ENCODE assay signal across 8 mouse cellular contexts in genomic region chr19:34662067-34662507, GRCm38 (mm10). TPM values are rescaled to one million over a fixed set of nuclear protein-coding genes. Genes with fewer than 3 reads are reported as not detected.
A peak's percentile ranks its signal among the peaks of the same experiment; 100 is the strongest.
DNase-seq lines count a peak whose midpoint lies in the region; ATAC-seq and TF ChIP-seq lines count a peak whose summit lies in the region.

No protein-coding gene starts in this region.

- H3K4me2 ChIP-seq in embryonic facial prominence, embryonic 15.5 days (replicated peaks): peak overlapping the region; percentile 55
- peak overlapping the region; percentile 47 for H3K4me2 ChIP-seq in limb, embryonic 14.5 days (replicated peaks; ENCODE audit: low read depth, low read length, severe bottlenecking)
- H3K4me2 ChIP-seq in midbrain, embryonic 16.5 days (ENCODE audit: low read length): peak overlapping the region; percentile 38
- H3K4me2 ChIP-seq in stomach, embryonic 16.5 days (ENCODE audit: low read depth, low read length): peak overlapping the region; percentile 52

- H3K9me3 ChIP-seq in embryonic facial prominence, embryonic 15.5 days (replicated peaks): no peaks in the 10 kb centered on the region
- no peaks in the 10 kb centered on the region for H3K9me3 ChIP-seq in limb, embryonic 14.5 days (ENCODE audit: control insufficient read depth, low read length)
- H3K9me3 ChIP-seq in midbrain, embryonic 16.5 days (replicated peaks; ENCODE audit: control insufficient read depth, low read length, poor library complexity, severe bottlenecking): no peaks in the 10 kb centered on the region
- H3K9me3 ChIP-seq in stomach, embryonic 16.5 days (replicated peaks; ENCODE audit: control insufficient read depth, low read length): no peaks in the 10 kb centered on the region

- no peak for TF ChIP-seq POLR2A in bone marrow, adult 2 months (IDR thresholded peaks at IDR 0.05; ENCODE audit: borderline replicate concordance, control insufficient read depth, low read depth, low read length)
- peak; percentile 35; the same call in 1 of the 2 replicates for TF ChIP-seq POLR2A in heart, adult 2 months (IDR thresholded peaks at IDR 0.05; ENCODE audit: insufficient read depth, low read depth, low read length)
- TF ChIP-seq POLR2A in kidney, adult 2 months (IDR thresholded peaks at IDR 0.05; ENCODE audit: low read depth, low read length): no peak
- TF ChIP-seq POLR2A in limb, embryonic 14.5 days (IDR thresholded peaks at IDR 0.05; ENCODE audit: borderline replicate concordance, extremely low read depth, insufficient read depth, insufficient read length): no peak

- DNase-seq in CD4-positive helper T cell, adult 2 months (ENCODE audit: low read depth, low spot score): peak; percentile 72
- peak; percentile 71 to 78 for DNase-seq in heart, adult 2 months
- DNase-seq in kidney, adult 2 months: peak; percentile 74
- DNase-seq in limb, embryonic 14.5 days (ENCODE audit: low spot score): peak; percentile 85

- H3K4me1 ChIP-seq in bone marrow, adult 2 months (ENCODE audit: control insufficient read depth, insufficient read depth, low read length): no peaks in the 10 kb centered on the region; the same call in 1 of the 2 replicates
- H3K4me1 ChIP-seq in embryonic facial prominence, embryonic 15.5 days: no peaks in the 10 kb centered on the region
- H3K4me1 ChIP-seq in heart, adult 2 months (ENCODE audit: control insufficient read depth, insufficient read depth, low read length): peaks cover 3% of the 10 kb centered on the region; the same call in 1 of the 2 replicates
- 0 out of 2 replicates have a peak, but pooled peaks cover 3% of the 10 kb centered on the region for H3K4me1 ChIP-seq in kidney, adult 2 months (ENCODE audit: control insufficient read depth, insufficient read depth, low read length)
- no peaks in the 10 kb centered on the region for H3K4me1 ChIP-seq in limb, embryonic 14.5 days (ENCODE audit: control insufficient read depth, insufficient read depth, low read length)
- H3K4me1 ChIP-seq in midbrain, embryonic 16.5 days (ENCODE audit: control insufficient read depth, insufficient read depth, low read length): no peaks in the 10 kb centered on the region
- H3K4me1 ChIP-seq in stomach, embryonic 16.5 days (ENCODE audit: control insufficient read depth, insufficient read depth, low read length): 0 out of 2 replicates have a peak, but pooled peaks cover 3% of the 10 kb centered on the region

- 11% methylated on average over 13 of the region's 13 CpGs for WGBS in bone marrow, adult 2 months
- 9% methylated on average over 13 of the region's 13 CpGs for WGBS in embryonic facial prominence, embryonic 15.5 days
- WGBS in heart, adult 2 months: 5% methylated on average over 13 of the region's 13 CpGs
- WGBS in kidney, adult 2 months: 13% methylated on average over 13 of the region's 13 CpGs
- 10% methylated on average over 13 of the region's 13 CpGs for WGBS in limb, embryonic 14.5 days
- 18% methylated on average over 13 of the region's 13 CpGs for WGBS in midbrain, embryonic 16.5 days
- 14% methylated on average over 13 of the region's 13 CpGs for WGBS in stomach, embryonic 16.5 days

- H3K9ac ChIP-seq in embryonic facial prominence, embryonic 15.5 days: no peak overlapping the region
- H3K9ac ChIP-seq in heart, adult 2 months (ENCODE audit: low read depth, low read length): peak overlapping the region; percentile 55
- H3K9ac ChIP-seq in limb, embryonic 14.5 days (ENCODE audit: low read depth, low read length, severe bottlenecking): no peak overlapping the region
- H3K9ac ChIP-seq in midbrain, embryonic 16.5 days (ENCODE audit: low read depth, low read length): peak overlapping the region; percentile 2; the same call in 1 of the 2 replicates
- no peak overlapping the region for H3K9ac ChIP-seq in stomach, embryonic 16.5 days (ENCODE audit: low read length)

- H3K27ac ChIP-seq in bone marrow, adult 2 months (ENCODE audit: control insufficient read depth, insufficient read depth, low read depth, low read length, poor library complexity): no peak overlapping the region
- H3K27ac ChIP-seq in embryonic facial prominence, embryonic 15.5 days (replicated peaks): no peak overlapping the region
- H3K27ac ChIP-seq in heart, adult 2 months: peak overlapping the region; percentile 64; the same call in 1 of the 2 replicates
- H3K27ac ChIP-seq in kidney, adult 2 months (ENCODE audit: insufficient read depth, low read depth, low read length): peak overlapping the region; percentile 61; the same call in 1 of the 2 replicates
- no peak overlapping the region for H3K27ac ChIP-seq in limb, embryonic 14.5 days (replicated peaks; ENCODE audit: low read depth, low read length)
- H3K27ac ChIP-seq in midbrain, embryonic 16.5 days (ENCODE audit: low read length): no peak overlapping the region
- H3K27ac ChIP-seq in stomach, embryonic 16.5 days (ENCODE audit: low read length): no peak overlapping the region

- peak; percentile 75 for ATAC-seq in embryonic facial prominence, embryonic 15.5 days (ENCODE audit: insufficient number of reproducible peaks, low FRiP score, low TSS enrichment, low read depth)
- ATAC-seq in limb, embryonic 14.5 days (ENCODE audit: low FRiP score, low read depth): peak; percentile 91
- peak; percentile 98 for ATAC-seq in midbrain, embryonic 16.5 days
- peak; percentile 92 for ATAC-seq in stomach, embryonic 16.5 days (ENCODE audit: insufficient read depth, low FRiP score)

- intact Hi-C loops in heart, adult 2 months (cut with DNase I): no loop called here

- no peaks in the 10 kb centered on the region for H3K27me3 ChIP-seq in embryonic facial prominence, embryonic 15.5 days
- H3K27me3 ChIP-seq in heart, adult 2 months (ENCODE audit: control insufficient read depth, insufficient read depth, low read length): no peaks in the 10 kb centered on the region
- no peaks in the 10 kb centered on the region for H3K27me3 ChIP-seq in kidney, adult 2 months (replicated peaks; ENCODE audit: control insufficient read depth, insufficient read depth, low read length)
- no peaks in the 10 kb centered on the region for H3K27me3 ChIP-seq in limb, embryonic 14.5 days (ENCODE audit: control insufficient read depth, insufficient read depth, low read length)
- H3K27me3 ChIP-seq in midbrain, embryonic 16.5 days (ENCODE audit: control insufficient read depth, insufficient read depth, low read depth, low read length): no peaks in the 10 kb centered on the region
- no peaks in the 10 kb centered on the region for H3K27me3 ChIP-seq in stomach, embryonic 16.5 days (ENCODE audit: control insufficient read depth, insufficient read depth, low read length)

- TF ChIP-seq EP300 in heart, adult 2 months (IDR thresholded peaks at IDR 0.05; ENCODE audit: insufficient read depth, low read depth, low read length): 0 out of 2 replicates have a peak, but pooled peaks have one; percentile 15

- H3K36me3 ChIP-seq in embryonic facial prominence, embryonic 15.5 days: no peaks in the 10 kb centered on the region
- no peaks in the 10 kb centered on the region for H3K36me3 ChIP-seq in heart, adult 2 months (ENCODE audit: control insufficient read depth, insufficient read depth, low read length)
- H3K36me3 ChIP-seq in kidney, adult 2 months (ENCODE audit: control insufficient read depth, insufficient read depth, low read length): no peaks in the 10 kb centered on the region
- no peaks in the 10 kb centered on the region for H3K36me3 ChIP-seq in limb, embryonic 14.5 days (ENCODE audit: control insufficient read depth, insufficient read depth, low read length)
- no peaks in the 10 kb centered on the region for H3K36me3 ChIP-seq in midbrain, embryonic 16.5 days (ENCODE audit: control insufficient read depth, insufficient read depth, low read length)
- no peaks in the 10 kb centered on the region for H3K36me3 ChIP-seq in stomach, embryonic 16.5 days (ENCODE audit: control insufficient read depth, insufficient read depth, low read length)

- no peaks in the 10 kb centered on the region for H3K79me2 ChIP-seq in heart, adult 2 months (replicated peaks; ENCODE audit: control insufficient read depth, insufficient read depth, low read length)

- peak; percentile 33; the same call in 1 of the 2 replicates for TF ChIP-seq CTCF in bone marrow, adult 2 months (IDR thresholded peaks at IDR 0.05; ENCODE audit: control insufficient read depth, insufficient read depth, low read length)
- peak; percentile 82 for TF ChIP-seq CTCF in heart, adult 2 months (IDR thresholded peaks at IDR 0.05)
- peak; percentile 34; the same call in 1 of the 2 replicates for TF ChIP-seq CTCF in kidney, adult 2 months (conservative IDR thresholded peaks at IDR 0.05; ENCODE audit: insufficient read depth, insufficient read length, low read depth, low read length)

- H3K4me3 ChIP-seq in bone marrow, adult 2 months (replicated peaks; ENCODE audit: control insufficient read depth, low read depth, low read length): no peak overlapping the region
- H3K4me3 ChIP-seq in embryonic facial prominence, embryonic 15.5 days (replicated peaks): peak overlapping the region; percentile 43
- H3K4me3 ChIP-seq in heart, adult 2 months: peak overlapping the region; percentile 43; the same call in 1 of the 2 replicates
- H3K4me3 ChIP-seq in kidney, adult 2 months (ENCODE audit: insufficient read depth, low read depth, low read length): peak overlapping the region; percentile 41
- H3K4me3 ChIP-seq in limb, embryonic 14.5 days (replicated peaks; ENCODE audit: low read length): peak overlapping the region; percentile 37
- peak overlapping the region; percentile 33 for H3K4me3 ChIP-seq in midbrain, embryonic 16.5 days (ENCODE audit: low read depth, low read length)
- peak overlapping the region; percentile 44 for H3K4me3 ChIP-seq in stomach, embryonic 16.5 days (replicated peaks; ENCODE audit: low read length)

RNA-seq across cellular contexts. Expression of gene Ifit1, which starts 21.4 kb away (rescaled TPM):
- 10.6 and 11.2 TPM in 2 replicates for polyA plus RNA-seq in bone marrow, adult 2 months (2011; ENCODE audit: insufficient read depth, insufficient read length, low replicate concordance, missing spikeins)
- 1.1 and 1.2 TPM in 2 replicates for polyA plus RNA-seq in embryonic facial prominence, embryonic 15.5 days (2015; fragmentation: Nextera tagmentation; extraction: Ambion mirVana)
- total RNA-seq in heart, adult 2 months (2021): 1 to 10 TPM; 1.3 to 1.5 TPM
- polyA plus RNA-seq in heart, adult 2 months (2012; rRNA removed): 2.4 and 4.9 TPM in 2 replicates
- polyA plus RNA-seq in kidney, adult 2 months (2012; rRNA removed): 3.6 and 5.6 TPM in 2 replicates
- polyA plus RNA-seq in limb, embryonic 14.5 days (2012; rRNA removed): 0.28 and 0.49 TPM in 2 replicates
- polyA plus RNA-seq in limb, embryonic 14.5 days (2014; fragmentation: Nextera tagmentation; extraction: Ambion mirVana): 0.72 and 0.98 TPM in 2 replicates
- 0.29 and 0.35 TPM in 2 replicates for polyA plus RNA-seq in midbrain, embryonic 16.5 days (2015; fragmentation: Nextera tagmentation; extraction: Ambion mirVana)
- polyA plus RNA-seq in stomach, embryonic 16.5 days (2015; fragmentation: Nextera tagmentation; extraction: Ambion mirVana): 0.67 and 1.4 TPM in 2 replicates

RNA-seq across cellular contexts. Expression of gene Ifit1bl2, which starts 21.5 kb away (rescaled TPM):
- polyA plus RNA-seq in bone marrow, adult 2 months (2011; ENCODE audit: insufficient read depth, insufficient read length, low replicate concordance, missing spikeins): 0.47 and 1.7 TPM in 2 replicates
- 0.13 and 0.24 TPM in 2 replicates for polyA plus RNA-seq in embryonic facial prominence, embryonic 15.5 days (2015; fragmentation: Nextera tagmentation; extraction: Ambion mirVana)
- 1 to 10 TPM; 1.6 to 2.0 TPM for total RNA-seq in heart, adult 2 months (2021)
- polyA plus RNA-seq in heart, adult 2 months (2012; rRNA removed): 1.0 and 1.9 TPM in 2 replicates
- 0.35 and 0.42 TPM in 2 replicates for polyA plus RNA-seq in kidney, adult 2 months (2012; rRNA removed)
- 0.12 and 0.18 TPM in 2 replicates for polyA plus RNA-seq in limb, embryonic 14.5 days (2012; rRNA removed)
- 0.22 and 0.37 TPM in 2 replicates for polyA plus RNA-seq in limb, embryonic 14.5 days (2014; fragmentation: Nextera tagmentation; extraction: Ambion mirVana)
- polyA plus RNA-seq in midbrain, embryonic 16.5 days (2015; fragmentation: Nextera tagmentation; extraction: Ambion mirVana): 0.46 and 0.51 TPM in 2 replicates
- polyA plus RNA-seq in stomach, embryonic 16.5 days (2015; fragmentation: Nextera tagmentation; extraction: Ambion mirVana): 1.8 and 2.3 TPM in 2 replicates

RNA-seq across cellular contexts. Expression of gene Ifit3b, which starts 54.3 kb away (rescaled TPM):
- polyA plus RNA-seq in bone marrow, adult 2 months (2011; ENCODE audit: insufficient read depth, insufficient read length, low replicate concordance, missing spikeins): 2.3 and 4.4 TPM in 2 replicates
- polyA plus RNA-seq in embryonic facial prominence, embryonic 15.5 days (2015; fragmentation: Nextera tagmentation; extraction: Ambion mirVana): 0.52 and 0.58 TPM in 2 replicates
- 1 to 10 TPM; 1.2 to 1.4 TPM for total RNA-seq in heart, adult 2 months (2021)
- polyA plus RNA-seq in heart, adult 2 months (2012; rRNA removed): 0.90 and 2.4 TPM in 2 replicates
- 3.4 and 6.0 TPM in 2 replicates for polyA plus RNA-seq in kidney, adult 2 months (2012; rRNA removed)
- polyA plus RNA-seq in limb, embryonic 14.5 days (2012; rRNA removed): 0.04 and 0.20 TPM in 2 replicates
- 0.18 TPM in 1 of 2 replicates, not detected in the other for polyA plus RNA-seq in limb, embryonic 14.5 days (2014; fragmentation: Nextera tagmentation; extraction: Ambion mirVana)
- polyA plus RNA-seq in midbrain, embryonic 16.5 days (2015; fragmentation: Nextera tagmentation; extraction: Ambion mirVana): 0.14 and 0.20 TPM in 2 replicates
- polyA plus RNA-seq in stomach, embryonic 16.5 days (2015; fragmentation: Nextera tagmentation; extraction: Ambion mirVana): 0.17 and 0.30 TPM in 2 replicates

Comparison
In these comparisons a context has a peak if more than half of its experiments do, and no peak if none do; other contexts are left out.
1. H3K27ac ChIP-seq: peak in heart, adult 2 months (single experiment) and kidney, adult 2 months (single experiment); none in bone marrow, adult 2 months (single experiment), embryonic facial prominence, embryonic 15.5 days (single experiment), limb, embryonic 14.5 days (single experiment), midbrain, embryonic 16.5 days (single experiment) and stomach, embryonic 16.5 days (single experiment).
2. H3K9ac ChIP-seq: peak in heart, adult 2 months (single experiment) and midbrain, embryonic 16.5 days (single experiment); none in embryonic facial prominence, embryonic 15.5 days (single experiment), limb, embryonic 14.5 days (single experiment) and stomach, embryonic 16.5 days (single experiment).
3. Peak in every context shown above with its lines, with median percentiles within 50 percentile points of each other: DNase-seq, CTCF ChIP-seq, ATAC-seq and H3K4me2 ChIP-seq.